Mouse (Mus musculus): ENCODE results near the gene Mis18a. TPM values are rescaled to one million over a fixed set of nuclear protein-coding genes. Genes with fewer than 3 reads are reported as not detected.

Gene Mis18a
- polyA plus RNA-seq, 1 experiment from 2014 or later: 29.1 TPM

DNA sequence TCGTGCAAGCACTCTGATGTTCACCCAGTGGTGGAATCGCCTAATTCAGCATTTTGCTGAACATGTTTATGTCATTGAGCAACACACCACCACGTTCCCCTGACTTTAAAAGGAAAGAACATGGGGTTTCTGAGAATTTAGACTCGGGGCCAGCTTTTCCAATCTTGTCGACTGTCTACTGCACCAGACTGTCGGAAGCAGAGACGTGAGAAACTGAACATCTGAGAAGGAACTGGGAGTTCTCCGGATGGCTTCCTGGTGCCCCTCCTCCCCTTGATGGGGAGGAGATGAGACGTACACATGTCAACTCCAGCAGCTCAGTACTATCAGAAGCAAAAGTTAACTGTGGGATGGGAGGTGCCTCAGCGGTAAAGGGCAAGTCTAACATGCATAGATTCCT lies 32.1 kb downstream of the Mis18a start:
- no peaks in the 10 kb centered on the region for H3K4me1 ChIP-seq (replicated peaks; ENCODE audit: control insufficient read depth, insufficient read depth, low read length)
- H3K27ac ChIP-seq (ENCODE audit: low read depth, low read length): peak overlapping the region; percentile 8; the same call in 1 of the 2 replicates
- no peak for TF ChIP-seq CTCF (IDR thresholded peaks at IDR 0.05; ENCODE audit: low read depth)
- WGBS: 69% methylated on average over 10 of the region's 10 CpGs
- H3K36me3 ChIP-seq (ENCODE audit: control insufficient read depth, insufficient read depth): no peaks in the 10 kb centered on the region
- no peak overlapping the region for H3K9ac ChIP-seq (ENCODE audit: low read depth, low read length)
- H3K4me3 ChIP-seq (ENCODE audit: low read depth, low read length): no peak overlapping the region
- no peaks in the 10 kb centered on the region for H3K27me3 ChIP-seq (replicated peaks; ENCODE audit: control insufficient read depth, insufficient read depth, low read length)
- H3K9me3 ChIP-seq (ENCODE audit: control insufficient read depth): no peaks in the 10 kb centered on the region
- no peak for ATAC-seq
- H3K4me2 ChIP-seq (replicated peaks; ENCODE audit: low read depth): no peak overlapping the region

DNA sequence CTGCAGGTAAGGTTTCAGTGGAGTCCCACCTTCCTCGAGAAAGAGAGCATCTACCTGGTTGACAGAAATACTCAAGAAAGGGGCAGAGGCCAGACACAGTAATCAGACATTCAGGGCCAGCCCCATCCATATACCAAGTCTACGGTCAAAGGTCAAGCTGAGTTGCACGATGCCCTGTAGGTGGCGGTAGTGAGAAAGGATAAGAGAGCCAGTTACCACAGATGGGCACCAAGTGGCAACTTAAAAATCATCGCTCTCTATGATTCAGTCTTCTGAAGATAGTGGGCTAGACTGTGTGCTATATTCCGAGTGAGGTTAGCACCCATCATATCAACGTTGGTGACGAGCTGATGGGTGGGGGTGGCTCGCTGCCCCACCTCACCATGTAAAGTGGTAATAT lies 32.5 kb downstream of the Mis18a start:
- no peak overlapping the region for H3K4me2 ChIP-seq (replicated peaks; ENCODE audit: low read depth)
- H3K9ac ChIP-seq (ENCODE audit: low read depth, low read length): no peak overlapping the region
- H3K9me3 ChIP-seq (ENCODE audit: control insufficient read depth): no peaks in the 10 kb centered on the region
- no peak overlapping the region for H3K4me3 ChIP-seq (ENCODE audit: low read depth, low read length)
- TF ChIP-seq CTCF (IDR thresholded peaks at IDR 0.05; ENCODE audit: low read depth): peak; percentile 72
- H3K27ac ChIP-seq (ENCODE audit: low read depth, low read length): no peak overlapping the region
- WGBS: 66% methylated on average over 9 of the region's 9 CpGs
- H3K27me3 ChIP-seq (replicated peaks; ENCODE audit: control insufficient read depth, insufficient read depth, low read length): no peaks in the 10 kb centered on the region
- no peak for ATAC-seq
- no peaks in the 10 kb centered on the region for H3K4me1 ChIP-seq (replicated peaks; ENCODE audit: control insufficient read depth, insufficient read depth, low read length)
- H3K36me3 ChIP-seq (ENCODE audit: control insufficient read depth, insufficient read depth): no peaks in the 10 kb centered on the region

DNA sequence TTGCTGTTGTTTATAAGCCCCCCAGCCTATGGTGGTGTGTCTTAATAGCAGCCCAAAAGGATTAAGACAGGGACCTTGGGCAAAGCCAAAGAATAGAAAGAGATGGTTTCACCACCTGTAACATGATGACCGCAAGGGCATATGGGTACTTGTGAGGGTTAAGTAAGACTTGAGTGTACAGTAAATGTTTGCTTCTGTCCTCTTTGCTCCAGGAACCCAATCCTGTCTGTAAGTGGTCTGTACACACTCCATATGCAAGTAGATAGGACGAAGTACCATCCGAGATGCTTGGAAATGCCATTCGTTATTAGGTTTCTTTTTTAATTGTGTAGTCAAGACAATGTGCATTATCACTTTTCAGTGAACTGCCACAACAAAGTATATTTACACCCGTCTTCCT lies 33.6 kb downstream of the Mis18a start:
- Histone ChIP-seq H3K4me2 (replicated peaks; ENCODE audit: low read depth) (no peak overlapping the region), H3K27me3 (replicated peaks; ENCODE audit: control insufficient read depth, insufficient read depth, low read length) (no peaks in the 10 kb centered on the region), H3K9me3 (ENCODE audit: control insufficient read depth) (no peaks in the 10 kb centered on the region), H3K27ac (ENCODE audit: low read depth, low read length) (no peak overlapping the region), H3K4me3 (ENCODE audit: low read depth, low read length) (no peak overlapping the region), H3K9ac (ENCODE audit: low read depth, low read length) (no peak overlapping the region), H3K4me1 (replicated peaks; ENCODE audit: control insufficient read depth, insufficient read depth, low read length) (no peaks in the 10 kb centered on the region), H3K36me3 (ENCODE audit: control insufficient read depth, insufficient read depth) (no peaks in the 10 kb centered on the region)
- TF ChIP-seq CTCF (IDR thresholded peaks at IDR 0.05; ENCODE audit: low read depth): no peak
- WGBS: 91% methylated on average over 5 of the region's 5 CpGs
- no peak for ATAC-seq

DNA sequence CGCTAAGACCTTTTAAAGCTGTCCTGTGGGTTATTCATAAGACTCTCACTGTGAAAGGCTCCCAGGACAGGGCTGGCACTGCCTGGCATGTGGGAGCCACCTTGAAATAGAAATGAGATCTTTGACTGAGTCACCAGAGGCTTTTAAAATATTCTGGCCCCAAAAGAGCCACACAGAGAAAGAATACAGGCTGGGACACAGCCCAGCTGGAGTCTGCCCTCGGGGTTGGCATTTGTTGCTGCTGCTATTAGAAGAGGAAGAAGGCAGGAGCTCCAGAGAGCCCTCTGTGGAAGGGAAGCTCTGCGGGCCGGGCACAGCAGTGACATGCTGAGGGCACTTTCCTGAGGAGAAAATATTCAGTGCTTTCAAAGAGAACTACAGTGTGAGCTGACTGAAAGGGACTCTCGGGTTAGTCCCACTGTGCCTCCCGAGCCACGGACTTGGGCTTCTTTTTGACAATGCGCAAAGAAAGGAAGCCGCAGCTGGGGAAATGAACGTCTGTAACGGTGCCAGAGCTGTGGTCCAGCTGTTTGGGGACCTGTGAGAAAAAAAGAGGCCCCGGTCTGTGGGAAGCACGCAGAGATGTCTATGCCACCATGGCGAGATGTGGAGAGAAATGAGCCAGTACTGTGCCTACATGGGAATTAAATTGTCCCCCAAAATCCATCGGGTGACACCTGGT lies 34.4 kb downstream of the Mis18a start:
- Histone ChIP-seq H3K27ac (ENCODE audit: low read depth, low read length) (no peak overlapping the region), H3K27me3 (replicated peaks; ENCODE audit: control insufficient read depth, insufficient read depth, low read length) (no peaks in the 10 kb centered on the region), H3K4me1 (replicated peaks; ENCODE audit: control insufficient read depth, insufficient read depth, low read length) (no peaks in the 10 kb centered on the region), H3K36me3 (ENCODE audit: control insufficient read depth, insufficient read depth) (no peaks in the 10 kb centered on the region), H3K9ac (ENCODE audit: low read depth, low read length) (no peak overlapping the region), H3K9me3 (ENCODE audit: control insufficient read depth) (no peaks in the 10 kb centered on the region), H3K4me2 (replicated peaks; ENCODE audit: low read depth) (no peak overlapping the region), H3K4me3 (ENCODE audit: low read depth, low read length) (no peak overlapping the region)
- ATAC-seq: no peak
- WGBS: 82% methylated on average over 15 of the region's 15 CpGs
- no peak for TF ChIP-seq CTCF (IDR thresholded peaks at IDR 0.05; ENCODE audit: low read depth)

DNA sequence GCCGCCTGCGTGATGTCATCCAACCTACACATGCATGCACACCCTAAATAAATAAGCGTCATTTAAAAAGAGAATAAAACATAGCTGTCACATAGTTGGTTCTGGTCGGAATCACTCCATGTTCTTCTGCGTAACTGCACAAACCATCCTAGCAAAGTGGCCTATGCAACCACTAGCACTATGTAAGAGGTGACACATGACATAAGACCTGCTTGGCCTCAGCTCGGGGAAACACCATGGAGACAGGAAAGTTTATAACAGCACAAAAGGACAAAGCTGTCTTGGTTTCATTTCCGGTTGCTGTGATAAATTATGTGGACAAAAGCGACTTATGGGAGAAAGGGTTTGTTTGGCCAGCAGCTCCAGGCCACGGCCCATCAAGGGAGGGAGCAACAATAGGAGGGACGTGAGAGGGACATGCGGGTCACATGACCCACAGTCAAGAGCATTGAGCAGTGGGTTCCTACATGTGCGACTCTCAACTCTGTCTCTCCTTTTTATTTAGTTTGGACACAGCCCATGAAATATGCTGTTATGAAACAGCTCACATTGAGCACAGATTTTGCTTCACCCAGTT lies 39.4 kb downstream of the Mis18a start:
- no peaks in the 10 kb centered on the region for H3K4me1 ChIP-seq (replicated peaks; ENCODE audit: control insufficient read depth, insufficient read depth, low read length)
- H3K27ac ChIP-seq (ENCODE audit: low read depth, low read length): no peak overlapping the region
- ATAC-seq: no peak
- no peaks in the 10 kb centered on the region for H3K9me3 ChIP-seq (ENCODE audit: control insufficient read depth)
- no peak for TF ChIP-seq CTCF (IDR thresholded peaks at IDR 0.05; ENCODE audit: low read depth)
- no peak overlapping the region for H3K4me2 ChIP-seq (replicated peaks; ENCODE audit: low read depth)
- WGBS: 60% methylated on average over 12 of the region's 12 CpGs
- H3K36me3 ChIP-seq (ENCODE audit: control insufficient read depth, insufficient read depth): no peaks in the 10 kb centered on the region
- no peaks in the 10 kb centered on the region for H3K27me3 ChIP-seq (replicated peaks; ENCODE audit: control insufficient read depth, insufficient read depth, low read length)
- no peak overlapping the region for H3K9ac ChIP-seq (ENCODE audit: low read depth, low read length)
- no peak overlapping the region for H3K4me3 ChIP-seq (ENCODE audit: low read depth, low read length)

DNA sequence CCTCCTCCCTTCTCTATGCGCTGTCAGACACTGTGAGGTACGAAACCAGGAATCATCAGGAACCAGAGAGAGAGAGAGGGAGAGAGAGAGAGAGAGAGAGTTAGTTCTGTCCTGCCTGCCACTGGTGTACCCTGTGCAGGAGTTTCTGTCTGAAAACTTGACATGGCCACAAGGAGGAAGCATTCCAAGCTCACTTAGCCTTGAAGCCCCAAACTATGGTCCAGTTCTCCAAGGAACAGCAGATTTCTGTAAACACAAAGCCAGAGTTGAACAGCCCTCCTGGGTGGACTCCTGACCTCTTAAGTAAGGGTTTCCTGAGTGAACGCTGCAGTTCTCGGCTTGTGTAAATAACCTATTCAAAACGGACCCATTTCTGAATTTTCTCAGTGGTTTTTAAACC lies 40.2 kb downstream of the Mis18a start:
- no peaks in the 10 kb centered on the region for H3K36me3 ChIP-seq (ENCODE audit: control insufficient read depth, insufficient read depth)
- no peaks in the 10 kb centered on the region for H3K4me1 ChIP-seq (replicated peaks; ENCODE audit: control insufficient read depth, insufficient read depth, low read length)
- H3K4me3 ChIP-seq (ENCODE audit: low read depth, low read length): no peak overlapping the region
- WGBS: 21% methylated on average over 5 of the region's 5 CpGs
- H3K9me3 ChIP-seq (ENCODE audit: control insufficient read depth): no peaks in the 10 kb centered on the region
- ATAC-seq: no peak
- no peaks in the 10 kb centered on the region for H3K27me3 ChIP-seq (replicated peaks; ENCODE audit: control insufficient read depth, insufficient read depth, low read length)
- H3K9ac ChIP-seq (ENCODE audit: low read depth, low read length): no peak overlapping the region
- no peak overlapping the region for H3K27ac ChIP-seq (ENCODE audit: low read depth, low read length)
- peak; percentile 44 for TF ChIP-seq CTCF (IDR thresholded peaks at IDR 0.05; ENCODE audit: low read depth)
- H3K4me2 ChIP-seq (replicated peaks; ENCODE audit: low read depth): no peak overlapping the region; the same call in 1 of the 2 replicates
